Mouse (Mus musculus) embryonic fibroblast, embryonic 13.5 days (primary cell): ENCODE measurements around the gene Hps5. TPM values are rescaled to one million over a fixed set of nuclear protein-coding genes. Genes with fewer than 3 reads are reported as not detected.
A peak's percentile ranks its signal among the peaks of the same experiment; 100 is the strongest.

Source experiments
- H3K27ac ChIP-seq: 2 replicates; pipeline ENCODE4 v1.5.1; 2012; ENCODE audit warnings: low read length, control low read depth, inconsistent platforms; ENCODE audit not compliant: insufficient read depth
- H3K4me1 ChIP-seq: 2 replicates; pipeline ENCODE4 v1.6.1; 2011; ENCODE audit warnings: low read length; ENCODE audit not compliant: control insufficient read depth, insufficient read depth
- H3K4me3 ChIP-seq: 2 replicates; pipeline ENCODE4 v1.5.1; 2011; ENCODE audit warnings: mild to moderate bottlenecking, control low read depth, low read length; ENCODE audit not compliant: insufficient read depth
- CTCF ChIP-seq: IDR thresholded peaks from 2 replicates; pipeline ENCODE4 v1.5.1; 2011; ENCODE audit warnings: mild to moderate bottlenecking, control low read depth, low read length, moderate library complexity, borderline replicate concordance; ENCODE audit not compliant: insufficient read depth
- POLR2A ChIP-seq: IDR thresholded peaks from 2 replicates; pipeline ENCODE4 v1.6.1; 2011; ENCODE audit warnings: low read depth, mild to moderate bottlenecking, control low read depth, low read length, moderate library complexity
- polyA plus RNA-seq: library from polyadenylated mRNA; stranded (reverse); fragments of >200 nt; gene quantifications from 2 replicates; pipeline ENCODE4 v1.2.4, GENCODE M21; 2011; ENCODE audit warnings: low read depth; ENCODE audit not compliant: missing spikeins, insufficient read length

Hps5 gene
- polyA plus RNA-seq, 1 experiment: 25.9 TPM

DNA sequence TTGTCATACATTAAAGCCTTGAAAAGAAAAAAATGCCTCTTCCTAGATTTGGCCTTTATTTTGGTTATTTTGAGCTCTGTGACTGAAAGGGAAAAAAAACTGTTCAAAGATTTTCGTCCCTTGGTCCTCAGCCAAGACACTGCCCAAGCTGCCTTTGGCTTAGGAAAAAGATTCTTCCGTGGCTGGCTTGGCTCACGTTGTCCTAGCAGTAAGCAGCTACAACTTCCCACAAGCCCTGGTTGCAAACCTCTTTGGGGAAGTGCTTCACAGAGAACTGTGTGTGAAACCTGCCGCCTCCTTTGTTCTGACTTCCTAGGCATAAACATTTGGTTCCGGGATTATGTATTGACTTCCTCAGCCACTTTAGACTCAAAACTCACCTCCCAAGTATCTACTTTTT lies 79.0 kb downstream of the Hps5 start:
- TF ChIP-seq CTCF (no peak), POLR2A (no peak)
- Histone ChIP-seq H3K27ac (no peak overlapping the region), H3K4me3 (no peak overlapping the region), H3K4me1 (no peaks in the 10 kb centered on the region)

DNA sequence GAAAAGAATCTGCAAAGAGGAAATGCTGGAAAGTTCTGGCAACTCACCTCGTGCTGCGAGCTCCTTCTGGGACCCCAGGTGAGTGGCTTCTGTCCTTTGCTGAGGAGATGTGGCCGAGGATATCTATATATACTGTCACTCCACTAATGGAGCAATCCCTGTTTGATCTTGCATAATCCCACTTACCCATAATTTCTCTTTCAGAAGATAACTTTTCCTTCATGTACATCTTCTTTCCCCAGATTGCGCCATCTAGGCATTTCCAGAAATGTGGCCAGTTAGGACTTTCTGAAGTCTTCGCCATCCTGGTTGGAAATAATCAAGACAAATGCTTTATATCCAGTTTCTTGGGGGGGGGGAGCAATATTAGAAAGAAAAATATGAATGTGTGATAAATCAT lies 80.3 kb downstream of the Hps5 start, which contains the start of gene Saa3:
TSS of gene Saa3 (minus strand) at position 101 of the 400 bp plus-strand sequence.
- Histone ChIP-seq H3K27ac (no peak within 1 kb of the TSS), H3K4me3 (no peak within 1 kb of the TSS), H3K4me1 (no peaks in the 10 kb centered on the region)
- TF ChIP-seq CTCF (no peak), POLR2A (no peak)

DNA sequence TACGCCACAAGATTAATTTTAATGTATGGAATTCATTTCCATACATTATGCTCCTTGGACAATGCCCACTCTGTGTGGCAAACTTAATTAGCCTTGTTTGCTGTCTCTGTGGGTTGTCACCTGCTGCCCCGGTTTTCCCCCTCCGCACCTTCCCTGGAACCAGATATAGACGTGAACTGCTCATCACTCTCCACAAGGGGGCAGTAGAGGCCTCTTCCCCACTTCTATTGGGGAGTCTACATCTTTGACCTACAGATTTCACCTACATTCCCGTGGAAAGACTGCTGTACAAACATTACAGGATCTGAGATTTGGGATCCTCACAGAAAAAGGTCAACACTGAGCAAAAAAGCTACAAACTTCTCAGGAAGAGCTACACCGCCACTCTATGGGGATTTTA lies 81.3 kb downstream of the Hps5 start:
- TF ChIP-seq CTCF: peak; percentile 27; the same call in 1 of the 2 replicates
- no peak for TF ChIP-seq POLR2A
- no peaks in the 10 kb centered on the region; the same call in 1 of the 2 replicates for H3K4me1 ChIP-seq
- no peak overlapping the region for H3K27ac ChIP-seq
- no peak overlapping the region for H3K4me3 ChIP-seq

DNA sequence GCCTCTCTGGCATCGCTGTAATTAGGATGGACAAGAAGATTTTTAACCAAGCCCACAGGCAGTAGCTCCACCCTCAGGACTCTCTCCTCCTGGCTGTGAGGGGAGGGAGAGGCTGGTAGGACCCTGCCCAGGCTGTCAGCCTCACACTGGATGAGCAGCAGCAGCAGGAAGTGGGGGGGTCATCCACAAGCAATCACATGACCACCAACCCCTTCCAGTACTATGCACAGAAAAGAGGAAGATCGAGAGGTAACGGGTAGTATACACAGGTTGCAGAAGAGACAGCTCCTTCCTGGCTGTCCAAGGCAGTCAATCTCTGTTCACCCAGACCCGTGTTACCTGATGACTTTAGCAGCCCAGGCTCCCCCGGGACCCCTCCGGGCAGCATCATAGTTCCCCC lies 83.6 kb downstream of the Hps5 start:
- TF ChIP-seq CTCF (no peak), POLR2A (no peak)
- no peak overlapping the region for H3K27ac ChIP-seq
- no peaks in the 10 kb centered on the region; the same call in 1 of the 2 replicates for H3K4me1 ChIP-seq
- H3K4me3 ChIP-seq: no peak overlapping the region

Other genes starting within 250 kb of the Hps5 start
- gene Sergef, start 156.3 kb downstream of the Hps5 start, polyA plus RNA-seq: 6.3 and 7.1 TPM in 2 replicates
- gene Tph1, start 123.5 kb downstream of the Hps5 start, polyA plus RNA-seq: 0.63 TPM in 1 of 2 replicates, not detected in the other
- 13.8 and 15.4 TPM in 2 replicates for gene Saal1, start 85.4 kb downstream of the Hps5 start, polyA plus RNA-seq
- 2.6 TPM in 1 of 2 replicates, not detected in the other for gene Saa3, start 80.4 kb downstream of the Hps5 start, polyA plus RNA-seq
- not detected in 2 replicates for gene Saa4, start 63.5 kb downstream of the Hps5 start, polyA plus RNA-seq
- not detected in 2 replicates for gene Saa1, start 53.1 kb downstream of the Hps5 start, polyA plus RNA-seq
- not detected in 2 replicates for gene Saa2, start 44.3 kb downstream of the Hps5 start, polyA plus RNA-seq
- 73.1 and 90.6 TPM in 2 replicates for gene Gtf2h1, start within 50 bp of the Hps5 start, polyA plus RNA-seq
- 671 and 785 TPM in 2 replicates for gene Ldha, start 45.4 kb upstream of the Hps5 start, polyA plus RNA-seq
- gene Ldhc, start 65.1 kb upstream of the Hps5 start, polyA plus RNA-seq: not detected in 2 replicates
- gene Tsg101, start 123.9 kb upstream of the Hps5 start, polyA plus RNA-seq: 140 and 175 TPM in 2 replicates
- gene Uevld, start 162.5 kb upstream of the Hps5 start, polyA plus RNA-seq: 23.6 and 24.8 TPM in 2 replicates
- not detected in 2 replicates for gene Gm9999, start 187.5 kb upstream of the Hps5 start, polyA plus RNA-seq
- gene Spty2d1, start 212.3 kb upstream of the Hps5 start, polyA plus RNA-seq: 21.0 and 23.3 TPM in 2 replicates